Mouse (Mus musculus): ENCODE data around the gene Rgmb.

- TF ChIP-seq POLR2A (IDR thresholded peaks at IDR 0.05; ENCODE audit: borderline replicate concordance, extremely low read depth, low read depth, low read length), result no peak
- no peak for TF ChIP-seq CTCF (IDR thresholded peaks at IDR 0.05; ENCODE audit: insufficient read depth, low read length)
Measured at GRCm38 (mm10) chr17:15817634-15818033, 13.2 kb downstream of the Rgmb start.

All from lung, adult 2 months (tissue).